Mouse (Mus musculus): ENCODE measurements around the gene Cycs. TPM values are rescaled to one million over a fixed set of nuclear protein-coding genes. Genes with fewer than 3 reads are reported as not detected.
A peak's percentile ranks its signal among the peaks of the same experiment; 100 is the strongest.

The Cycs gene
- polyA plus RNA-seq, 1 experiment from 2014 or later, result 94.9 TPM

- 10% methylated on average over 7 of the region's 7 CpGs for WGBS
- Histone ChIP-seq H3K27me3 (replicated peaks) (no peaks in the 10 kb centered on the region), H3K4me2 (replicated peaks) (no peak overlapping the region), H3K36me3 (no peaks in the 10 kb centered on the region), H3K4me3 (replicated peaks) (no peak overlapping the region), H3K27ac (no peak overlapping the region), H3K9ac (no peak overlapping the region), H3K9me3 (no peaks in the 10 kb centered on the region), H3K4me1 (replicated peaks) (no peaks in the 10 kb centered on the region)
- peak; percentile 61 for ATAC-seq
These were observed 29.9 kb downstream of the Cycs start for GRCm38 (mm10) chr6:50536461-50536892.

- Histone ChIP-seq H3K4me1 (replicated peaks) (no peaks in the 10 kb centered on the region), H3K4me3 (replicated peaks) (no peak overlapping the region), H3K4me2 (replicated peaks) (no peak overlapping the region), H3K9me3 (no peaks in the 10 kb centered on the region), H3K27me3 (replicated peaks) (no peaks in the 10 kb centered on the region), H3K36me3 (no peaks in the 10 kb centered on the region), H3K27ac (no peak overlapping the region), H3K9ac (no peak overlapping the region)
- ATAC-seq, result no peak
- WGBS, result 86% methylated on average over 3 of the region's 3 CpGs
These were observed 31.0 kb downstream of the Cycs start for GRCm38 (mm10) chr6:50535346-50535745.

DNA sequence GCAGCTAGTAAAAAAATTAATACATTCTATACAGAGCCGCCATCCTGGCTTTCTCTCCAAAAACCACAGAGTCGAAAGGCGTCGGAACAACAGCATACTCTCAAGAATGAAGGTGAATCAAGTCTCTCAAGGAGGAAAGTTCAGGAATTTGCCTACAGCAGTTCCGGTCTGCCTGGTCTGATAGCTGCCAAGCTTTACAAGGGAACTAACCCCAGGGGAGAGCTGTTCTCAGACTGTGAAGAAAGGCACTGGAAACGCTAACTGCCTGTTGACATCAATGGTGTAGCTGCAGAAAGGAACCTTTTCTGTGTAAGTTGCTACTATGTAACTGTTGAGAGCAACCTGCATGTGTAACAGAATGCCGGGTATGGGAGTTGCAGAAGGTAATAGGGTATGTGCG, 34.4 kb downstream of the Cycs start:
- no peak overlapping the region for H3K27ac ChIP-seq
- no peak overlapping the region for H3K9ac ChIP-seq
- H3K27me3 ChIP-seq (replicated peaks), result no peaks in the 10 kb centered on the region
- no peak overlapping the region for H3K4me2 ChIP-seq (replicated peaks)
- H3K9me3 ChIP-seq, result no peaks in the 10 kb centered on the region
- no peaks in the 10 kb centered on the region for H3K36me3 ChIP-seq
- WGBS, result 83% methylated on average over 8 of the region's 8 CpGs
- no peak for ATAC-seq
- H3K4me3 ChIP-seq (replicated peaks), result no peak overlapping the region
- no peaks in the 10 kb centered on the region; the same call in 1 of the 2 replicates for H3K4me1 ChIP-seq (replicated peaks)

- Histone ChIP-seq H3K4me2 (replicated peaks) (no peak overlapping the region), H3K9ac (no peak overlapping the region), H3K9me3 (no peaks in the 10 kb centered on the region), H3K36me3 (no peaks in the 10 kb centered on the region), H3K4me3 (replicated peaks) (no peak overlapping the region), H3K4me1 (replicated peaks) (no peaks in the 10 kb centered on the region; the same call in 1 of the 2 replicates), H3K27ac (no peak overlapping the region), H3K27me3 (replicated peaks) (no peaks in the 10 kb centered on the region)
- 88% methylated on average over 3 of the region's 3 CpGs for WGBS
- no peak for ATAC-seq
These were observed 35.3 kb downstream of the Cycs start for GRCm38 (mm10) chr6:50531003-50531402.

DNA sequence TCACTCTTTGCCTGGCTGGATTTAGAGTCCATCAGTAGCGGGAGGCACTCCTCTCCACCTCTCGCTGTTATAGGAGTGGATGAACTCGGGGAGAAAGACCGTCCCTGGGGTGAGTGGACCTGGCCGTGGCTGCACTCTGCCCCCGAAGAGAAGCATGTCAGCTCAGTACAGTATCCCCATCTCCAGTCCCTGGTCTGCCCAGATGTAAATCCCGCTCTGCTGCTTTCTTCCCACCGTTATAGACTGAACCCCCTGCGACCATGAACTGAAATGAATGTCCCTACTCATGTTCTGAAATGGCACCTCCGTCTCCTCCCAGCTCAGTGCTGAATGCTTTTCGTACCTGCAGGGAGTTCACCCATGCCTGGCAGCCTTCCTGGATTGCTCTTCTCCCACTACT, 37.1 kb downstream of the Cycs start:
- Histone ChIP-seq H3K4me1 (replicated peaks) (no peaks in the 10 kb centered on the region; the same call in 1 of the 2 replicates), H3K4me2 (replicated peaks) (no peak overlapping the region), H3K36me3 (no peaks in the 10 kb centered on the region), H3K9ac (no peak overlapping the region), H3K27me3 (replicated peaks) (no peaks in the 10 kb centered on the region), H3K27ac (no peak overlapping the region), H3K4me3 (replicated peaks) (no peak overlapping the region), H3K9me3 (no peaks in the 10 kb centered on the region)
- WGBS, result 86% methylated on average over 11 of the region's 11 CpGs
- ATAC-seq, result no peak

- H3K27ac ChIP-seq, result no peak overlapping the region
- no peaks in the 10 kb centered on the region for H3K9me3 ChIP-seq
- no peaks in the 10 kb centered on the region for H3K36me3 ChIP-seq
- ATAC-seq, result no peak
- 80% methylated on average over 9 of the region's 9 CpGs for WGBS
- H3K4me1 ChIP-seq (replicated peaks), result no peaks in the 10 kb centered on the region; the same call in 1 of the 2 replicates
- H3K9ac ChIP-seq, result no peak overlapping the region
- no peak overlapping the region for H3K4me2 ChIP-seq (replicated peaks)
- H3K4me3 ChIP-seq (replicated peaks), result no peak overlapping the region
- H3K27me3 ChIP-seq (replicated peaks), result no peaks in the 10 kb centered on the region
These were observed 38.9 kb downstream of the Cycs start for GRCm38 (mm10) chr6:50527416-50527815.

GRCm38 (mm10) chr6:50526597-50527024, 39.7 kb downstream of the Cycs start:
- no peak overlapping the region for H3K9ac ChIP-seq
- no peak overlapping the region for H3K27ac ChIP-seq
- no peaks in the 10 kb centered on the region for H3K36me3 ChIP-seq
- H3K27me3 ChIP-seq (replicated peaks), result no peaks in the 10 kb centered on the region
- no peak for ATAC-seq
- no peak overlapping the region for H3K4me3 ChIP-seq (replicated peaks)
- H3K9me3 ChIP-seq, result no peaks in the 10 kb centered on the region
- no peaks in the 10 kb centered on the region; the same call in 1 of the 2 replicates for H3K4me1 ChIP-seq (replicated peaks)
- H3K4me2 ChIP-seq (replicated peaks), result no peak overlapping the region
- 28% methylated on average over 7 of the region's 7 CpGs for WGBS

DNA sequence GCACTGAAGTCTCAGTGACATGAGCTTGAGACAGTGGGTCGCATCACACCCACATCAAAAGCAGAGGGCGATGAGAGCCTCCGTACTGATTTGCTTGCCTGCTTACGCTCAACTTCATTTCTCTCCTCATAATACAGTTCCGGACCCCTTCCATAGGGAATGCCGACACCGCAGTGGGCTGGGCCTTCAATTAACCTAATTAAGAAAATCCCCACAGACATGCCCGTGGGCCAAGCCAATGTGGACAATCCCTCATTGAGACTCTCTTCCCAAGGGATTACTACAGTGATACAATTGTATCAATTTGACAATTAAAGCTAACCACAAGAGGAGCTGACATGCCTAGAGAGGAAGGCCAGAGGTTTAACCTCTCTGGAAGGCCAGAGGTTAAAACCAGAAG, 40.5 kb downstream of the Cycs start:
- no peak overlapping the region for H3K9ac ChIP-seq
- no peaks in the 10 kb centered on the region for H3K9me3 ChIP-seq
- no peak overlapping the region for H3K4me3 ChIP-seq (replicated peaks)
- no peak overlapping the region for H3K4me2 ChIP-seq (replicated peaks)
- H3K36me3 ChIP-seq, result no peaks in the 10 kb centered on the region
- ATAC-seq, result no peak
- H3K27ac ChIP-seq, result no peak overlapping the region
- 89% methylated on average over 8 of the region's 8 CpGs for WGBS
- H3K27me3 ChIP-seq (replicated peaks), result no peaks in the 10 kb centered on the region
- no peaks in the 10 kb centered on the region; the same call in 1 of the 2 replicates for H3K4me1 ChIP-seq (replicated peaks)

DNA sequence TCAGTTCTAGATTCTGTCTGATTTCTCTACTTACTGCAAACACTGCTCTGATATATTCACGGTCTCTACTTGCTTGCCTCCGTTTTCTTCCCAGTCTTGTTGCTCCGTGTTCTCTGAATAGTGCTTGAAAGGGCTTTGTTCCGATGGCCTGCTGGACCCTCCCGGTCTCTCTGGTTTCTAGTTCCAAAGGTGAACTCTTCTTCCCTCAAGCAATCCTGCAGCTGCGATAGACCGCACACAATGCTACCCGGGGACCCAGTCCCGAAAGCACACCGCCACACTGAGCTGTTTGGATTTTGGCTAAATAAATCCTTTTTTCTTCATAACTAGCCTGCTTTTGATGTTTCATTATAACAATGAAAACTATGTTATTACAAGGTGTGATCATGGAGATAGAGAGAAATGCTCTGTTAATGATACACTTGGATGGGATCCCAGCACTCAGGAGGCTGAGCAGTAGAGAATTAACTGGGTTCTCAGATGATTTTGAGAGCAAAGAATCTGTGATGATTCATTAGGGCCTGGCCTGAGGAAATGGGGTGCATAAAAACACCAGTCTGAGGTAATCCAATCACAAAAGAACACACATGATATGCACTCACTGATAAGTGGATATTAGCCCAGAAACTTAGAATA, 42.0 kb downstream of the Cycs start:
- Histone ChIP-seq H3K4me1 (replicated peaks) (no peaks in the 10 kb centered on the region), H3K27ac (no peak overlapping the region), H3K4me2 (replicated peaks) (no peak overlapping the region), H3K36me3 (no peaks in the 10 kb centered on the region), H3K9me3 (no peaks in the 10 kb centered on the region), H3K9ac (no peak overlapping the region), H3K27me3 (replicated peaks) (no peaks in the 10 kb centered on the region), H3K4me3 (replicated peaks) (no peak overlapping the region)
- no peak for ATAC-seq
- 80% methylated on average over 10 of the region's 10 CpGs for WGBS

DNA sequence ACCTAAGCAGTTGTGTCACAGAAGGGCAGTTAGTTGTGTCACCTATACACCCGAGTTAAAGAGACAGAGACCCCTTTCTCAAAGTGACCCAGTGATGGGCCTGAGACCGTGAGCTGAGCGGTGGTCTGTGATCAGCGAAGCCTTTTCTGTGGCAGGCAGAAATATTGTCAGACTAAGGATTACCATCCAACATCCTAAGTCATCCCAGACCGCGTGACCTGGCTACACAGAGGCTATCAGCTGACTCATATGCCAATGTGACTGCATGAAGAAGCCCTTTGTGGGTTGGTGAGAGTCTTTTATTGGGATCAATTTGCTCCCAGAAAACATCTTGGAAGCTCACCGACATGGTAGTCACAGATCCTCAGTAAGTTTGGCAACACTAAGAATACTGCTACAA, 43.6 kb downstream of the Cycs start:
- no peaks in the 10 kb centered on the region for H3K27me3 ChIP-seq (replicated peaks)
- no peak overlapping the region for H3K27ac ChIP-seq
- no peak overlapping the region for H3K9ac ChIP-seq
- no peak overlapping the region for H3K4me2 ChIP-seq (replicated peaks)
- no peak for ATAC-seq
- H3K4me3 ChIP-seq (replicated peaks), result no peak overlapping the region
- no peaks in the 10 kb centered on the region for H3K9me3 ChIP-seq
- no peaks in the 10 kb centered on the region for H3K36me3 ChIP-seq
- H3K4me1 ChIP-seq (replicated peaks), result no peaks in the 10 kb centered on the region
- 95% methylated on average over 7 of the region's 7 CpGs for WGBS

DNA sequence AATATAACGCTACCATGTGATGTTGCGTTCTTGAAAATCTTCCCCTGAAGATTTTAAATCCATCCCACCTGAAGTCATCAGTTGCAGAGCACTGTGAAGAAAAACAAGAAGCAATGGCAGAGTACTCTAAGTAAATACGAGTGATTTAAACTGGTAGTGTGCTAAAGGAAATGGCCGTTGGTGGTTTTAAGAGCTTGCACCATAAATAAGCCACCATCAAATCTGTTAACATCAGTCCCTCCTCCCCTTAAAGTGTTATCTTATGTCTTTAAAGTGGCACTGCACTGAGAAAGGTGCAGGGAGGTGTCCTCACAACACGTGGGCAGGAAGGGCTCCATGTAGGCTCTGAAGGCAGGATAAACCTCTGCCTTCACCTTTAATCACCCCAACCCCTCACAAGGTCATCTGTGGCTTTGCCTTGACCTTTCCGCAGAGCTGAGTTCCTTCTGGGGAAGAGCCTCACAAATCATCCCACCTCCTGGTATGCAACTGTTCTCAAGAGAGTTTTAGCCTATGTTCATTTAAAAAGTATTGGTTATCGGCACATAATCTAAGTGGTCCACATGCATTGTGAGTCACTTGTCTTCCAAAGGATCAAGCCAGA, 44.7 kb downstream of the Cycs start:
- ATAC-seq, result no peak

GRCm38 (mm10) chr6:50520139-50520538, 46.2 kb downstream of the Cycs start:
- Histone ChIP-seq H3K4me2 (replicated peaks) (no peak overlapping the region), H3K4me3 (replicated peaks) (no peak overlapping the region), H3K4me1 (replicated peaks) (no peaks in the 10 kb centered on the region), H3K9ac (no peak overlapping the region), H3K27ac (no peak overlapping the region), H3K36me3 (no peaks in the 10 kb centered on the region), H3K9me3 (no peaks in the 10 kb centered on the region), H3K27me3 (replicated peaks) (no peaks in the 10 kb centered on the region)
- ATAC-seq, result peak; percentile 53
- WGBS, result 60% methylated on average over 5 of the region's 5 CpGs

More for the DNA sequence above, 44.7 kb downstream of the Cycs start:
- Histone ChIP-seq H3K27ac (no peak overlapping the region), H3K4me2 (replicated peaks) (no peak overlapping the region), H3K9ac (no peak overlapping the region), H3K36me3 (no peaks in the 10 kb centered on the region), H3K4me3 (replicated peaks) (no peak overlapping the region), H3K4me1 (replicated peaks) (no peaks in the 10 kb centered on the region), H3K27me3 (replicated peaks) (no peaks in the 10 kb centered on the region), H3K9me3 (no peaks in the 10 kb centered on the region)
- WGBS, result 63% methylated on average over 7 of the region's 7 CpGs

DNA sequence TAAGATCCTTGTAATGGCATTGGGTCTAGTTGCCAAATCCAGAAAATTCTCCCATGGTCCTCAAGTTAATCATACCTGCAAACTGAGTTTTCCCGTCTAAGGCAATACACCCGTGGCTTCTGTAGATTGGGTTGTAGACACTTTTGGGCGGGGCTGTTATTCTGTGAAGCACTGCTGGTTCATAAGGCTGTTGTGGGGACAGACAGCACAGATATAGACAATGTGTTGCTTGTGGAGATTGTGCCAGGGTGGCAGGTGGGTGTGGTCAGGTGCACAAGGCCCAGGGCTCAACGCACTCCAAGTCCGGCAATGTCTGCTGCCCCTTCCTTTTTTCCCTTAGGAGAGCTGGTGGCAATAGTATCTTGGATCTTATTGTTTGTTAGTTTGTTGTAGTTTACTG, 48.0 kb downstream of the Cycs start:
- 80% methylated on average over 5 of the region's 5 CpGs for WGBS
- no peak overlapping the region for H3K27ac ChIP-seq
- ATAC-seq, result no peak
- no peak overlapping the region for H3K9ac ChIP-seq
- H3K4me2 ChIP-seq (replicated peaks), result no peak overlapping the region
- no peaks in the 10 kb centered on the region for H3K27me3 ChIP-seq (replicated peaks)
- no peaks in the 10 kb centered on the region for H3K4me1 ChIP-seq (replicated peaks)
- no peaks in the 10 kb centered on the region for H3K9me3 ChIP-seq
- no peaks in the 10 kb centered on the region for H3K36me3 ChIP-seq
- H3K4me3 ChIP-seq (replicated peaks), result no peak overlapping the region

All from intestine, embryonic 15.5 days (tissue).